Mouse (Mus musculus) cerebellum, adult 11 months (tissue): Measurements from ENCODE around the gene Spsb4.

Experiments
- DNase-seq: peaks from one replicate; pipeline ENCODE4 v3.0.0; 2022

Spsb4 gene

DNA sequence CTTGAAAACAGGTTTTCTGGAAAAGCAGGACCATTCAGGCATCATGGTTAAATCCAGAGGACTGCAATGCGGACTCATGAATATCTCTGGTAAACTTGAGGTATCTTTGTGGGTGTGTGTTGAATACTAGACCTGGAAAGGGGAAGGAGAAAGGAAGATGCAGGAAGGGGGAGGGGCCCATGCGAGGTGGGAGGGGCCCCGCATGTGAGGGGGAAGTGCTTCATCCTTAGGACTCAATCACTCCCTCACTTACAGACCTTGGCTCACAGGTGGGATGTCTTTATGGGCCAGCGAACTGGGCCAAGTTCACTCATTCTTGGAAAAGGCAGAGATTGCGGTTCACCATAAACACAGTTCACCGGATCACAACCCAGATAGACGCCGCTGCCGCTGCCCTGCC is 4.9 kb downstream of the Spsb4 start:
- DNase-seq = no peak

DNA sequence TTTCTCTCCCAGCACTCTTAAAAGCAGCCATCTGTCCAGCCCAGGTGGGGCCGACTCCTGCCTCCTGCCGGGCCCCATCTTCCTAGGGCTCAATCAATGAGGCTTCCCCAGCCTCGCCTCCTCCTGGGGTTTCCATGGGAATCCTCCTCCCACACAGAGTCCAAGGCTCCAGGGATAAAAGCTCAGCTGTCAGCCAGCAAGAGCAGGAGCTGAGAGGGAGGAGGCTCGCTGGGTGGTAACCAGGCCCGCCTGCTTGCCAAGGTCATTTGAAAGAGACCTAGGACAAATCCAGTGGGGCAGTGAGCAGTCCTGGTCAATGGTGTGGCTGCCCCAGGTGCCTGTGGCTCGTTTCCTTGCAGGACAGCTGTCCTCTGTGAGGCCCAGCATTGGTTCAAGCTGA is 5.5 kb downstream of the Spsb4 start:
- DNase-seq = no peak

GRCm38 (mm10) chr9:97011454-97012195 is 7.0 kb downstream of the Spsb4 start:
- DNase-seq = no peak

GRCm38 (mm10) chr9:97010447-97010846 is 8.2 kb downstream of the Spsb4 start:
- DNase-seq = no peak

DNA sequence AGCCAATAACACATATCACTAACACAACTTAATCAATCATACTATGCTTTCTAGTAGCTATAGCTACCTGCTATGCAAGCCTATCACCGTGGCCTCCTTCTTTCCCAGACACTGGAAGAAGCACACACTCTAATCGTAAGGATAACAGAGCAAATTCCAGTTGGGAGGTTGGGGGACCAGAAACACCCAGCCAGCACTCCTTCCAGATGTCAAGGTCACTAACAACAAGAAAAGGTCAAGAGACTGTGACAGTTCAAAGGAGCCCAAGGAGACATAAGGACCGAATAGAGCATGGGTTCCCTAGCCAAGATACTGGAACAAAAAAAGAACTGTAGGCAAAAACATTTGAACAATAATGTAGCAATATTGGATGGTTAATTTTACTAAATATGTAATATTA is 13.9 kb downstream of the Spsb4 start:
- DNase-seq = no peak

DNA sequence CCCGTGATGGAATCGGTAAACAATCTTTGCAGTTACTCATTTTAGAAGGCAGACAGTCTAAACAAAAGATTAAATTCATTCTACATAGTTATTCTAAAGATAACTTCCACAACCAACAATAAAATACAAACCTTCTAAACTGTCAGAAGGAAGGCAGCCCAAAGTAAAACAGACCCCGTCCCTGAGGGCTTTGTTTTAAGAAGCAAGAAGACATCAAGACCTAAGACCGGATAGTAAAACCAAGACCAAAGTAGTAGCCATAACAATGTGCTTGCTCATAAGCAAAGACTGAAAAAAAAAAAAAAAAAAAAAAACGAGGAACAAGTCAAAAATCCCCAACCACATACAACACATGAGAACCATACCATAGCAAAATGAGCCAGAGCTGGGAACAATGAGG is 15.5 kb downstream of the Spsb4 start:
- DNase-seq = no peak

DNA sequence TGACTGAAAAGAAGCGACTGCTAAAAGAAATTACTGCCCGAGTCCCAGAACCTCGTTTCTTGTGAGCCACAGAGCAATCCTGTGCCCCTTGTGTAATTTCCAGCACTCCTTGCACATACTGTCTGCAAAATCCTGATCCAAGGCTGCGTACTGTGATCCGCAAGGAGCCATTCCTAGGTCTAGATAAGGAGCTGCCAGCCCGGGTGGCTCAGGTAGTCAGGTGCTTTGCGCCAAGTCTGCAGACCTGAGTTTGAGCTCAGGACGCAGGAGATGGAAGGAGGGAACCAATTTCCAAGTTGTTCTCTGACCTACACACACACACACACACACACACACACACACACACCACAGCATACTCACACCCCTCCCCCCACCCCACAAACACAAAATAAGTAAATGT is 16.0 kb downstream of the Spsb4 start:
- no peak for DNase-seq

GRCm38 (mm10) chr9:97002025-97002424 is 16.6 kb downstream of the Spsb4 start:
- no peak for DNase-seq

- DNase-seq = no peak
Measured at GRCm38 (mm10) chr9:97001458-97001857, 17.2 kb downstream of the Spsb4 start.

- DNase-seq = no peak
Measured at GRCm38 (mm10) chr9:96995717-96996116, 22.9 kb downstream of the Spsb4 start.

DNA sequence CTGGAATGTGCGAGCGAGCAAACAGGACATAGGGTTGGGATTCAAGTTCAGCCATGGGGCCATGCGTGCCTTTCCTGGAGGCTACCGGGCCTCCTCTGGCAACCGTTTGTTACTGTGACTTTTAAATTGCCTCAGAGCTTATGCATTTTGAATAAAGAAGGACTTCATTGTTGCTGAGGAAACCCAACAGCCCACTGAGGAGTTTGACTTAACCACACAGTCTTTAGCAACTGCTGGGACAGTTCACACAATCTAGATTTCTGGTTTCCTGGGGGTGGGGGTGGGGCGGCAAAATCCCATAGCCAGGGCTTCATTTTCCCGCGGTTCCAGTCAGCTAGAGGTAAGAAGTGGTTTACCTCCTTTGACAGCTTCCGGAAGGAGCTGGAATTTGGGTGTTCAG is 23.9 kb downstream of the Spsb4 start:
- DNase-seq = no peak

DNA sequence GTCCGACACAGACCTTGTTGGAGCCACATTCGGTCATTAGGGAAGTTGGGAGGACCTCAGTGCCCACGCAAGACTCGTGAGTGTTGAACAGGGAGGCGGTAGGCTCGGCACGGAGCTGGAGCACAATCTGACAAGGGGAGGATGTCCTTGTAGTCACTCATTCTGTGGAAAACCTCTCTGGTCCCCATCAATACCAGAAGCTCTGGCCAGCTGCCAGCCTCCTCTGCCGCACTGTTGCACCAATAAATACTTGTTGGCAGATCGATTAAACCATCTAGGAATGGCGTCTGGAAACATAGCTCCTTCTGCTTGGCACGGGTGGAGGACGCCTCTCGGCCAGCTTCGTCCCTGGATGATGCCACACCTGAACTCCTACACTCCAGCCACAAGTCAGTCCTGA is 27.5 kb downstream of the Spsb4 start:
- no peak for DNase-seq

GRCm38 (mm10) chr9:96989389-96989990 is 29.2 kb downstream of the Spsb4 start:
- DNase-seq = no peak

DNA sequence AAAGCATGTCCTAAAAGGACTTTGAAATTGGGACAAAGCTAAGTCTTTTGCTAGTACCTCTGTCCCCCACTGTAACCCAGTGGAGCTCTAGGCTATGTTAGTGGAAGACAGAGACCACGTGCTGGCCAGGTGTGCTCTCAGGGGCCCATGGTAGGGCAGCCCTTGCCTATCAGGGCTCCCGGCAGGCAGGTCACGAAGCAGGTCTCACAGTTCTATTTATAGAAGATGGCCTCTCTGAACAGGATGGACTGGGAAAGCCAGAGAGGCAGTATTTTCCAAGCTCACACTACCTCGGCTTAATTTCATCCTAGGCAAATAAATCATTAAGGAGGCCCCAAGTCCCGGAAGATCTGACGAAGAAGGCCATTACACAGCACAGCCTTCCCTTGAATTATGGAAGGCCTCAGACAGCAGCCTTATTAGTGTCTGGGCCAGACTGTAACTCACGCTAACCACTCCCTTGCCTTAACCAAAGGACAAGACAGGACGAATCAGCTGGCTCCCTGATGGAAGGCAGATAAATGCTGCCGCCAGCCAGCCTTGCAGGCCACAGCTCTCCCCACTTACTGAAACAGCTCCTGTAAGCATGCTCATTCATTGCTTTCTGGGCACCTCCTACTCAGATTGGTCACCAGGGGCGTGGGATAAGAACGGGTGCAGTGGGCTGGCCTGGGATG is 31.7 kb downstream of the Spsb4 start:
- no peak for DNase-seq

DNA sequence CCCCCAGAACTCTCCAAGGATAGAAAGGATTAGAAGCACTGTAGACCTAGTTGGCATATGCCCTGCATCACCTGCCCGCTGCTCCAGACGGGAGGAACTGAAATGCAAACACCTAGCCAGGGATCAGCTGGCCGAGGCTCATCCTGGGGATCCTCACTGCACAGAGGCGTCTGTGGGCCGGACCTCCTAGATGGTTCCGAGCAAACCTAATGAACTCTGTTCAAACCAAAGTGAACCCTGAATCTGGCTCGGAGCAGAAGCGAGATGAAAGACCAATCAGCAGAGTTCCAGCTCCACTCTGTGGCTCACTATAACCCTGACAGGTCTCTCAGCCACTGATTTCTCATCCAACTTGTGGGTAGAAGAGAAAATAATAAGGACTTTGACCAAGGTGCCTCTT is 34.6 kb downstream of the Spsb4 start:
- DNase-seq = no peak

DNA sequence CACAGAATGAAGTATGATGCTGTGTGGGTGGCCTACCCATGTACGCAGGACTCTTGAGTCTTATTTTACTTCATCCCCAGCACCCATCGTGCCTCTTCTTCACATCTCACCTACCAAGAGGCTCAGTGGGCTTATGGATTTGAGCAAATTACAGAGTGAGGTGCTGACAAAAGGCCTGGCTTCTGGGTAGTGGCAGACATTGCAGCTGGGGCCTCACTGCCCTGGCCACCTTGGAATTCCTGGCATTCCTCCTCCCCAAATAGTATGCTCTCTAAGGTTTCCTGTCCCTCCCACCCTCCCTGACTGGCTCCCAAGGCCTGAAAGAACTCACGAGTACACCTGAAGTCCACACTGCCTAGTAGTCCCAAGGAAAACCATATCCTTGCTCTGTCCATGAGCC is 35.7 kb downstream of the Spsb4 start:
- DNase-seq = no peak

DNA sequence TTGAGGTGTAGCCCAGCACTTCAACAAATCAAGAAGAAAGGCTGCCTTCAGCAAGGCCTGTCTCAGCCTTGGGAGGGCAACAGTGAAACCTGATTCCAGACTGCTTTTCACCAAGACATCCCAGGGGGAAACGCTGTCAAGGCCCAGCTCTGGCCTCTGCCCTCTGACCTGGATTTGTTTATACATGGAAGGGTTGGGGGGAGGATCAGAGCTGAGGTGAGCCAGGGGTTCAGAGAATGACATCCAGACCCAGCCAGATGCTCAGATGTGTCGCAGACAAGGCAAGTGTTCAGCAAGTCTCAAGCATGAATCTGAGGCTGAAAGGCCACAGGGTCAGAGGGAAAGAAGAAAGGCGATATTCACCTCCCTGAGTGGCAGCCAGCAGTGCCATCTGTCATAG is 36.3 kb downstream of the Spsb4 start:
- no peak for DNase-seq

GRCm38 (mm10) chr9:96981836-96982235 is 36.8 kb downstream of the Spsb4 start:
- no peak for DNase-seq

DNA sequence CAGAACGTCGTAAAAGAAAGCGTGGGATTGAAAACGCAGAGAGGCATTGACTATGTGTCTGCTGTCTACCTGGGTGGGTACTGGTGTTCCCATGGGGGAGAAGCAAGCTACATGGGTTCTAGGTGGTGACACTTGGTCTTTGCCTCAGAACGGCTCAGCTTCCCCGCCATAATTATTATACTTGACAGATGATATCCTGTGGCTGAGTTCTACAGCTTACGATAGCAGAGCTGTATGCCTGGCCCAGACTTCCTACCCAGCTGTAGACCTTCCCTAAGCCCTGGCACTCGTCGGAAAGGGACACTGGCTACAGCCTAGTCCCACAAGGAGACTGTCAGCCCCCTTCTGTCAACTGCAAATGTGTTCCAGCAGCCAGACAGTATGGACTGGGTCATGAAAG is 37.5 kb downstream of the Spsb4 start:
- DNase-seq = no peak

DNA sequence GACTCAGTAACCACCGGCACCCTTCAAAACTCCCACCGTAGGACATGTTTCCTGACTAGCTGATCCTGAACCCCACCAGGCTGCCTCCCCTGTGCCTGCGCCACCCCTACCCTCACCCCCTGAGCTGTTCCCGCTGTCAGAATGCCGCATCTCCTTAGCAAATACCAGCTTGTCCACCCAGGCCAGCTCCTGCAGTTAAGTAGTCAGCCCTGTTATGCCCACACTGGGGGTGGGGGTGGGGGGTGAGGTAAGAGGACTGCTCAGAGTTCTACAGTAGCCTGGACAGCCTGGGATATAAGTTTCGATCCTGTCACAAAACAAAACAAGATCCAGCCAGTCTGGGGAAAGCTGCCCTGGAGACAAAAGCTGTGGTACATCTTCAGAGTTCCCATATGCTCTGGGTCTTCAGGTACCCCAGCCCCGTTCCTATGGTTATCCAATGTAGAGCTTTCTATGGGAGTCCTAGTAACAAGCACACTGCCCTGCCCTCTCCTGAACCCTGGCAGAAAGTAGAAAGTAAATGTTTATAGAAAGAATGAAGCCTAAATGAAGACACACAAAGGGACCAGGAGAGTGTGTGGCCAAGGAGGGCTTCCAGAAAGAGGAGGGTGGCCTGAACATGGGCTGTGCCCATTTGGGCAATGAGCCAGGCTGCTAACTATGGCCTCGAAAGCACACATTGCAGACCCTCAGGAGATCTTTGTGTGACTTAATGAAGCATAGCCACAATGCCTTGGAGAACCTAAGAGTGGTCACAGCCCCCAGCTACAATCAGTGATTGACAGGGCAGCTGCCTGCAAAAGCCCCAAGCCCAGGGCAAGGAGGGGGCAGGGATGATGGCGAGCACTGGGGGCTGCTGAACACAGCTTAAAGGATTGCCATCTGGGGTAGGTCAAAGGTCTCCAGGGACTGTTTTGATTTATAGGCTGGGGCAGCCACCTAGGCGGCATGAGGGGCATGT is 38.3 kb downstream of the Spsb4 start:
- DNase-seq = no peak

DNA sequence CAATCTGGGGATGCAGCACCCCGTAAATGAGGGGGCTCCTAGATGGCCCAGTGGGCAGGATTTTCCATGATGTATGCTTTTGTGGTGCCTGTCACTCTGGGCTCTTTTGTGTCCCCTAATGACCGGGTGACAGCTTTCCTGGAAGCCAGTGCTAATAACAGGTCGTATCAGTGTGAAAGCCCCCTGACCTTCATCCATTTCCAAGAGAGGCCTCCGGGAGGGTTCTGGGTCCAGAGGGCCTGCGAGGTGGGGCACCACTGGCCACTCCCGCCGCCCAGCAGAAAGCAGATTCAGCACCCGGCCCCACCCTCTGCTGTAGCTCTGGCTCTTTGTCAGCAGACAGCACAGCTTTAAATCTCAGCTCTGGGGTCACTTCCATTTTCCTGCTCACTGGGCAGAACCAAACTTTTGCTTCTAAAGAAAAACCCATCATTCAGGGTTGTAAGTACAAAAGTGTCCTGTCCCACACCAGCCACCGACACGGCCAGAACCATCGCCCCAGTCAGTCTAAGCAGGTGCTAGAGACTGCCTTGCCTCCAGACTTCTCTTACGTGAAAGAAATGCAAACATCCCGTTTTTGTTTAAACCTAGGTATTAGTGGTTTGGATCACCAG is 39.1 kb downstream of the Spsb4 start:
- DNase-seq = no peak

DNA sequence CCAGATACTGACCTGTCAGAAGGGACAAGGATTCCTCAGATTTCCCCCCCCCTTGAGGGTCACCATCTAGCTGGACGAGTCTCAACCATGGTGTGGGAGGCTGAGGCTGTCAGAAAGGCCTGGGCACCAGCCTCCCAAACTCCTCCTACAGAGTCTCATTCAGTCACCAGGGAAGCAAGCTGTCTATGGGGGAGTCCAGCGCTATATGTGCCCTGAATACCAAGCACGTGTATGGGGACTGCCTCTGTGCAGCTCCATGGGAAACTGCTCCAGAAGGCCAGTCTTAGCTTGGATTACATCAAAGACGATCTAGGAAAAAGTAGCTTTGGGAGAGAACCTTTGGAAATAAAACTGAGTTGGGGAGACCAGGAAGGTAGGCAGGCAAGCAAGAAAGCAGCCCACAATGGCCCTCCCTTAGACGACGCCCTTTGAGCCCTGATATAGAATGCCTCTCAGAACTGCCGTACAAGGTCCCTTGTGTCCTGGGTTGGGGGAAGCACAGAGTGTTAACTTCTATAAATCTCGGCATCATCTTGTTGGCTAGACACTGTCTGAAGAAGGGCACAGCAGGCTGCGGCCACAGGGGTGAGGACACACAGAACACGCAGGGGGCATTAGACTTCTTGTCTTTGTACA is 40.4 kb downstream of the Spsb4 start:
- no peak for DNase-seq
